Mouse (Mus musculus): Measurements from ENCODE around the gene Galk1.

GRCm38 (mm10) chr11:116055873-116056272, 43.4 kb upstream of the Galk1 start:
- no peak for TF ChIP-seq POLR2A (IDR thresholded peaks at IDR 0.05; ENCODE audit: low read depth, low read length)
- no peak for TF ChIP-seq CTCF (conservative IDR thresholded peaks at IDR 0.05; ENCODE audit: insufficient read depth, insufficient read length, low read depth, low read length)

Data from kidney, adult 2 months (tissue).